Mouse (Mus musculus) intestine, postnatal 0 days (tissue): ENCODE results near the gene Usp8. TPM values are rescaled to one million over a fixed set of nuclear protein-coding genes. Genes with fewer than 3 reads are reported as not detected.

Experiments
- ATAC-seq: fragments of 200-750 bp; cut with Nextera tagmentation; 2 replicates; pipeline ENCODE4 v1.8.0; 2017; ENCODE audit warnings: mild to moderate bottlenecking, moderate TSS enrichment, moderate library complexity
- H3K27ac ChIP-seq: fragments of 300-500 bp; sonication (generic); 2 replicates; pipeline ENCODE4 v1.5.1; 2014; ENCODE audit warnings: mild to moderate bottlenecking, low read depth, low read length, moderate library complexity
- H3K27me3 ChIP-seq: fragments of 300-500 bp; sonication (generic); replicated peaks from 2 replicates; pipeline ENCODE4 v1.6.1; 2014; ENCODE audit warnings: low read length, mixed read lengths; ENCODE audit not compliant: control insufficient read depth, insufficient read depth
- H3K36me3 ChIP-seq: fragments of 300-500 bp; sonication (generic); 2 replicates; pipeline ENCODE4 v1.6.1; 2014; ENCODE audit warnings: mild to moderate bottlenecking, moderate library complexity; ENCODE audit not compliant: control insufficient read depth, insufficient read depth
- H3K4me1 ChIP-seq: fragments of 300-500 bp; sonication (generic); replicated peaks from 2 replicates; pipeline ENCODE4 v1.6.1; 2014; ENCODE audit warnings: antibody characterized with exemption, low read length, mixed read lengths; ENCODE audit not compliant: control insufficient read depth, insufficient read depth
- H3K4me2 ChIP-seq: fragments of 300-500 bp; sonication (generic); replicated peaks from 2 replicates; pipeline ENCODE4 v1.6.1; 2014; ENCODE audit warnings: low read depth, mild to moderate bottlenecking, moderate library complexity
- H3K4me3 ChIP-seq: fragments of 300-500 bp; sonication (generic); 2 replicates; pipeline ENCODE4 v1.5.1; 2014; ENCODE audit warnings: low read depth, low read length
- H3K9ac ChIP-seq: fragments of 300-500 bp; sonication (generic); 2 replicates; pipeline ENCODE4 v1.6.1; 2014; ENCODE audit warnings: mild to moderate bottlenecking, low read depth, low read length
- H3K9me3 ChIP-seq: fragments of 300-500 bp; sonication (generic); 2 replicates; pipeline ENCODE4 v1.6.1; 2016; ENCODE audit warnings: mixed run types; ENCODE audit not compliant: control insufficient read depth
- CTCF ChIP-seq: sonication (generic); IDR thresholded peaks from 2 replicates; pipeline ENCODE4 v1.5.1; 2016; ENCODE audit warnings: low read depth, mild to moderate bottlenecking, control low read depth, antibody characterized with exemption, moderate library complexity
- WGBS: fragments of 180-500 bp; shearing (Covaris S2); extraction: QIAGEN DNeasy Blood & Tissue Kit; methylation state at CpG from one replicate; pipeline ENCODE4 v1.1.7; 2014; 5-methylcytosine and 5-hydroxymethylcytosine counted together
- polyA plus RNA-seq: library from polyadenylated mRNA; unstranded; fragments of >200 nt; fragmentation: Nextera tagmentation; extraction: Ambion mirVana; gene quantifications from 2 replicates; pipeline ENCODE4 v1.2.1, GENCODE M21; 2015

Gene Usp8
- polyA plus RNA-seq, 1 experiment from 2014 or later, result 17.7 TPM

GRCm38 (mm10) chr2:126674441-126675168 lies 32.5 kb upstream of the Usp8 start:
- Histone ChIP-seq H3K4me1 (peaks cover 8% of the 10 kb centered on the region), H3K9ac (peak overlapping the region; percentile 100), H3K9me3 (no peaks in the 10 kb centered on the region), H3K27me3 (no peaks in the 10 kb centered on the region), H3K36me3 (no peaks in the 10 kb centered on the region), H3K4me2 (peak overlapping the region; percentile 76), H3K27ac (peak overlapping the region; percentile 99), H3K4me3 (peak overlapping the region; percentile 93)
- no peak for TF ChIP-seq CTCF
- WGBS, result under 1% methylated on average over 76 of the region's 77 CpGs
- peak; percentile 59 for ATAC-seq

DNA sequence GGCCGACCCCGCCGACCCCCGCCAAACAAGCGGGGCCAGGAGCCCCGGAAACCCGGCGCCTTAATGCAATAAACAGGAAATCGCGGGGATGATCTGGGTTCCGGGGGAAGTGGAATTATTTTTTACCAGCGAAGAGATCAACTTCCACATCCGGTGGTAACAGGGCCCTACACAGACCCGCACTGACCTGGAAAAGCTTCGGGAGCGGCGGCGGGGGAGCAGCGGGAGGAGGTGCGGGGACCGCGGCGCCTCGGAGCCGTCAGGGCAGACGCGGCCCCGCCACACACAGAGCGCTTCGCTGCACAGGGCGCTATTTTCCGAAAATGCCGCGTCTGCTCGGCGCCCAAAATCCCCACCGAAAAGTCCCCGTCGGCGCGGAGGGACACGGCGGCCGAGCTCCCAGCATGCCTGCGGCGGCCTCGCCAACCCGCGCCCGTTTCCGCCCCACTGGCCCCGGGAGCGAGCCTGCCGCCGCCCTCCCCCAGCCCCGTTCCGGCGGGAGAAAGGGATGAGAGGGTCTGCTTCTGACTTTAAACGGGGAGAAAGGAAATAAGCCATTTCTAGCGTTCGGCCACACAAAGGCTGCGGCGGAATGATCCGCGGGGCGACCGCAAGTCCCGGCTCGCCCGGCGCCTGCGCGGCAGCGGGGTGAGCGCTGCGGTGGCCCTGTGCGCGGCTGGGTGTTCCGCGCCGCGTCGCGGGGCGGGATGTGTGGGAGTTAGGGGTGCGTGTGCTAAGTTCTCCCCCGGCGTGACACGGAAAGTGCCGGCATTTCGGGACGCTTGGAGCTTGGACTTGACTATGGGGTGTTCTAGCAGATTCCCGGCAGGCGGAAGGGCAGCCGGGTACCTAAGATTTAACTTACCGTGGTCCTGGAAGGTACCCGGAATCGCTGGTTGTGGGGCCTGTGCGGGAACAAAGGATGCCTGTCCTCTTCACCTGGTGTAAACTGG lies 31.7 kb upstream of the Usp8 start:
- Histone ChIP-seq H3K4me1 (peaks cover 8% of the 10 kb centered on the region), H3K27me3 (no peaks in the 10 kb centered on the region), H3K9ac (peak overlapping the region; percentile 100), H3K9me3 (no peaks in the 10 kb centered on the region), H3K36me3 (no peaks in the 10 kb centered on the region), H3K4me2 (peak overlapping the region; percentile 76), H3K27ac (peak overlapping the region; percentile 99), H3K4me3 (peak overlapping the region; percentile 93)
- WGBS, result under 1% methylated on average over 99 of the region's 99 CpGs
- 0 out of 2 replicates have a peak, but pooled peaks have one; percentile 2 for TF ChIP-seq CTCF
- peak; percentile 88 for ATAC-seq

DNA sequence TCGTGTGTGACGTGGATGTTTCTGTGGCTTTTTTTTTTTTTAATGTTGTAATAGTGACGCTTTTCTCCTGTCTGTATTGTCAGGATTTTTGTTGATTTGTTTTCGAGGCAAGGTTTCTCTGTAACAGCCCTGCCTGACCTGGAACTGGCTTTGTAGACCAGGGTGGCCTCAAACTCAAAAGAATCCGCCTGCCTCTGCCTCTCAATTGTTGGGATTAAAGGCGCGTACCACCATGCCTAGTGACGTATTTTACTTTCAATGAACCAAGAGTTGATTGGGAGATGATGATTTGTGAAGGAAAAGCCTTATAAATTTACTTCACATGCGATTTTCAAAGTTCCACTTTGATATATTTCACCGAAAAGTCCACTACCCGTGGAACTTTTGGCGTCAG lies 31.0 kb upstream of the Usp8 start, which contains the start of gene Gabpb1:
Gene Gabpb1 (minus strand): TSS at position 216 of the 394 bp plus-strand sequence.
- H3K4me1 ChIP-seq, result peaks cover 8% of the 10 kb centered on the region
- no peaks in the 10 kb centered on the region for H3K36me3 ChIP-seq
- peak within 1 kb of the TSS; percentile 76 for H3K4me2 ChIP-seq
- no peaks in the 10 kb centered on the region for H3K9me3 ChIP-seq
- peak within 1 kb of the TSS; percentile 99 for H3K27ac ChIP-seq
- WGBS, result 22% methylated on average over 12 of the region's 12 CpGs
- peak within 1 kb of the TSS; percentile 100 for H3K9ac ChIP-seq
- ATAC-seq, result no peak
- H3K4me3 ChIP-seq, result peak within 1 kb of the TSS; percentile 93
- H3K27me3 ChIP-seq, result no peaks in the 10 kb centered on the region
- TF ChIP-seq CTCF, result no peak

DNA sequence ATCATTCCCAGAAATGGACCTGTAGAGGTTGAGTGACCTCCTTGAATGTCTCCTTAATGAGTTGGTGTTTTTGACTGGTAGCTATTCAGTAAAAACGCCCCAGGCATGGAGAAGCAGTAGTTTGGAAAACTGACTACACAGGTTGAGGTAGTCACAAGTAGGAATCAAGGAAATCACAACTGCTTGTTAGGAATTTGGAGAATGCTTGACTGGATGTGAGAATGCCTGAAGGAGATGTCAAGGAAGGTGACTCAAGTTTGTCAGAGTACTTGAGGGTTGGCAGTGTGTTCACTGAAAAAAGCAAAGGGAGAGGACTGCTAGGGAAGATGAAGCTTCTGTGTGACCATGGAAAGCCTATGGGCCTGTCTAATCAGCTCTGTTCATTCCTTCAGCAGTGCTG lies 29.8 kb upstream of the Usp8 start:
- ATAC-seq, result no peak
- Histone ChIP-seq H3K36me3 (no peaks in the 10 kb centered on the region), H3K27me3 (no peaks in the 10 kb centered on the region), H3K9ac (no peak overlapping the region), H3K4me3 (no peak overlapping the region), H3K4me1 (peaks cover 7% of the 10 kb centered on the region), H3K27ac (no peak overlapping the region), H3K4me2 (no peak overlapping the region), H3K9me3 (no peaks in the 10 kb centered on the region)
- 90% methylated on average over 1 of the region's 1 CpGs for WGBS
- TF ChIP-seq CTCF, result no peak

- no peak for ATAC-seq
- WGBS, result 57% methylated on average over 2 of the region's 2 CpGs
Measured at GRCm38 (mm10) chr2:126682333-126682732, 24.8 kb upstream of the Usp8 start.

DNA sequence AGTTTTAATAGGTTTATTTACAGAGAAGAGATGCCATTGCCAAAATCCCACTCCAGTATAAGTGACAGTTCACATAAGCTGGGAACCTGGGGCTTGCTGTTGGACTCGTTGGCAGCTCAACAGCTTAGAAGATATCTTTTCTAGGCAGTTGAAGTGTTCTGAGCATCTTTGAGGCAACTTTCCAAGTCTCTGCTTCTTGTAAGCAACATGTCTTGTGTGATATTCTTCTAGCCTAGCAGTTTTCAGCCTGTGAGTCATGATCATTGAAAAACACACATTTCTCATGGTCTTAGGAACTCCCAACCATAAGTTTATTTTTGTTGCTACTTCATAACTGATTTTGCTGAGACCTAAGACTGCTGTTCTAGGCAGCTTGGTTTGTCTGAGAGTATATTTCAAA lies 24.2 kb upstream of the Usp8 start:
- Histone ChIP-seq H3K4me3 (no peak overlapping the region), H3K9ac (no peak overlapping the region), H3K27ac (no peak overlapping the region), H3K4me2 (no peak overlapping the region), H3K4me1 (no peaks in the 10 kb centered on the region), H3K9me3 (no peaks in the 10 kb centered on the region), H3K36me3 (no peaks in the 10 kb centered on the region), H3K27me3 (no peaks in the 10 kb centered on the region)
- 77% methylated on average over 1 of the region's 1 CpGs for WGBS
- TF ChIP-seq CTCF, result no peak
- ATAC-seq, result no peak

More at GRCm38 (mm10) chr2:126682333-126682732, 24.8 kb upstream of the Usp8 start:
- Histone ChIP-seq H3K27me3 (no peaks in the 10 kb centered on the region), H3K9me3 (no peaks in the 10 kb centered on the region), H3K27ac (0 out of 2 replicates have a peak overlapping the region, but pooled peaks have one; percentile 17), H3K9ac (no peak overlapping the region), H3K4me2 (no peak overlapping the region), H3K36me3 (no peaks in the 10 kb centered on the region), H3K4me3 (no peak overlapping the region), H3K4me1 (no peaks in the 10 kb centered on the region)
- TF ChIP-seq CTCF, result no peak
